Mouse (Mus musculus) megakaryocyte, embryonic 14.5 days (primary cell): Measurements from ENCODE around the gene 1700025C18Rik.

Source experiments
- FLI1 ChIP-seq: IDR thresholded peaks from 2 replicates; pipeline ENCODE4 v1.6.1; 2012; ENCODE audit warnings: low read length, inconsistent platforms, mixed read lengths
- GATA1 ChIP-seq: IDR thresholded peaks from 3 replicates; pipeline ENCODE4 v1.6.1; 2012; ENCODE audit warnings: mixed read lengths, low read length, inconsistent platforms, borderline replicate concordance

DNA sequence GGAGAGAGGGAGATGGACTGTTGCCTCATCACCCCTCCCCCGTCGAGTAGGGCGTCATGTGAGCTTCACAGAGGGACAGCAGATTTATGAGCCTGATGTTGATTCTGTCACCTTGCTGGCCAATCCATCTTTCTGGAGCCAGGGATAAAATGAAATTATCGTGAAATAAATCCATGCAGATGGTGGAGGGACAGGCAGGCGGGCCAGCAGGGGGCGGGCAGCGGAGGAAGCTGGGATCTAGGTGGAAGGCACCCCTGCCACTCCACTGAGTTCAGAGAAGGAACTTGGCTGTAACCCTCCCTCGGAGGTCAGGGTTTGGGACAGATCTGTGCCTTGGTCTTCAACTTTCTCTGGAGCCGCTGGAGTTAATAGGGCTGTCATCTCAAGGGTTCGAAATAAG, 11.9 kb downstream of the 1700025C18Rik start:
- no peak for TF ChIP-seq GATA1
- TF ChIP-seq FLI1: no peak
